Mouse (Mus musculus): ENCODE results near the gene Esr2. TPM values are rescaled to one million over a fixed set of nuclear protein-coding genes. Genes with fewer than 3 reads are reported as not detected.

Esr2 gene
- polyA plus RNA-seq, 1 experiment from 2014 or later = 0.26 TPM

- ATAC-seq (ENCODE audit: low FRiP score, low TSS enrichment) (no peak), DNase-seq (no peak)
- Histone ChIP-seq H3K4me2 (ENCODE audit: low read length) (no peak overlapping the region), H3K27me3 (ENCODE audit: control insufficient read depth, insufficient read depth, low read length) (no peaks in the 10 kb centered on the region), H3K9ac (replicated peaks; ENCODE audit: low read length) (no peak overlapping the region), H3K9me3 (ENCODE audit: control insufficient read depth, low read length) (no peaks in the 10 kb centered on the region), H3K4me3 (replicated peaks; ENCODE audit: low read depth, low read length) (no peak overlapping the region), H3K4me1 (ENCODE audit: control insufficient read depth, insufficient read depth, low read length) (peaks cover 12% of the 10 kb centered on the region), H3K36me3 (ENCODE audit: control insufficient read depth, insufficient read depth, low read length) (peaks cover 17% of the 10 kb centered on the region), H3K27ac (replicated peaks; ENCODE audit: low read depth, low read length) (no peak overlapping the region)
- 91% methylated on average over 9 of the region's 9 CpGs for WGBS
These were observed 92.0 kb downstream of the Esr2 start for GRCm38 (mm10) chr12:76085066-76085465.

- Histone ChIP-seq H3K27me3 (ENCODE audit: control insufficient read depth, insufficient read depth, low read length) (no peaks in the 10 kb centered on the region), H3K27ac (replicated peaks; ENCODE audit: low read depth, low read length) (peak overlapping the region; percentile 87), H3K9ac (replicated peaks; ENCODE audit: low read length) (peak overlapping the region; percentile 52), H3K4me3 (replicated peaks; ENCODE audit: low read depth, low read length) (peak overlapping the region; percentile 39), H3K9me3 (ENCODE audit: control insufficient read depth, low read length) (no peaks in the 10 kb centered on the region), H3K36me3 (ENCODE audit: control insufficient read depth, insufficient read depth, low read length) (0 out of 2 replicates have a peak, but pooled peaks cover under 1% of the 10 kb centered on the region), H3K4me1 (ENCODE audit: control insufficient read depth, insufficient read depth, low read length) (peaks cover 12% of the 10 kb centered on the region), H3K4me2 (ENCODE audit: low read length) (peak overlapping the region; percentile 51)
- ATAC-seq (ENCODE audit: low FRiP score, low TSS enrichment) = peak; percentile 86
- WGBS = 6% methylated on average over 22 of the region's 22 CpGs
- DNase-seq = peak; percentile 88
These were observed 95.4 kb downstream of the Esr2 start for GRCm38 (mm10) chr12:76081557-76082211.

- peak; percentile 46 for DNase-seq
- WGBS = 46% methylated on average over 14 of the region's 14 CpGs
These were observed 96.0 kb downstream of the Esr2 start for GRCm38 (mm10) chr12:76080876-76081556.

GRCm38 (mm10) chr12:76073981-76074380 lies 103.1 kb downstream of the Esr2 start:
- 23% methylated on average over 7 of the region's 7 CpGs for WGBS
- Histone ChIP-seq H3K9me3 (ENCODE audit: control insufficient read depth, low read length) (no peaks in the 10 kb centered on the region), H3K4me1 (ENCODE audit: control insufficient read depth, insufficient read depth, low read length) (peaks cover 9% of the 10 kb centered on the region; the same call in 1 of the 2 replicates), H3K9ac (replicated peaks; ENCODE audit: low read length) (no peak overlapping the region), H3K36me3 (ENCODE audit: control insufficient read depth, insufficient read depth, low read length) (peaks cover 14% of the 10 kb centered on the region), H3K27me3 (ENCODE audit: control insufficient read depth, insufficient read depth, low read length) (no peaks in the 10 kb centered on the region), H3K4me3 (replicated peaks; ENCODE audit: low read depth, low read length) (no peak overlapping the region), H3K27ac (replicated peaks; ENCODE audit: low read depth, low read length) (no peak overlapping the region), H3K4me2 (ENCODE audit: low read length) (no peak overlapping the region)
- no peak for DNase-seq
- no peak for ATAC-seq (ENCODE audit: low FRiP score, low TSS enrichment)

More at GRCm38 (mm10) chr12:76080876-76081556, 96.0 kb downstream of the Esr2 start:
- Histone ChIP-seq H3K4me2 (ENCODE audit: low read length) (peak overlapping the region; percentile 51), H3K4me3 (replicated peaks; ENCODE audit: low read depth, low read length) (peak overlapping the region; percentile 39), H3K27me3 (ENCODE audit: control insufficient read depth, insufficient read depth, low read length) (no peaks in the 10 kb centered on the region), H3K4me1 (ENCODE audit: control insufficient read depth, insufficient read depth, low read length) (peaks cover 9% of the 10 kb centered on the region), H3K27ac (replicated peaks; ENCODE audit: low read depth, low read length) (peak overlapping the region; percentile 87), H3K36me3 (ENCODE audit: control insufficient read depth, insufficient read depth, low read length) (peaks cover 3% of the 10 kb centered on the region; the same call in 1 of the 2 replicates), H3K9me3 (ENCODE audit: control insufficient read depth, low read length) (no peaks in the 10 kb centered on the region), H3K9ac (replicated peaks; ENCODE audit: low read length) (peak overlapping the region; percentile 52)
- ATAC-seq (ENCODE audit: low FRiP score, low TSS enrichment) = no peak

GRCm38 (mm10) chr12:76073066-76073826 lies 103.8 kb downstream of the Esr2 start:
- DNase-seq = peak; percentile 24
- no peak overlapping the region for H3K4me3 ChIP-seq (replicated peaks; ENCODE audit: low read depth, low read length)
- H3K27ac ChIP-seq (replicated peaks; ENCODE audit: low read depth, low read length) = no peak overlapping the region
- H3K4me1 ChIP-seq (ENCODE audit: control insufficient read depth, insufficient read depth, low read length) = peaks cover 9% of the 10 kb centered on the region; the same call in 1 of the 2 replicates
- H3K36me3 ChIP-seq (ENCODE audit: control insufficient read depth, insufficient read depth, low read length) = peaks cover 18% of the 10 kb centered on the region
- H3K9me3 ChIP-seq (ENCODE audit: control insufficient read depth, low read length) = no peaks in the 10 kb centered on the region
- ATAC-seq (ENCODE audit: low FRiP score, low TSS enrichment) = no peak
- no peaks in the 10 kb centered on the region for H3K27me3 ChIP-seq (ENCODE audit: control insufficient read depth, insufficient read depth, low read length)
- H3K4me2 ChIP-seq (ENCODE audit: low read length) = peak overlapping the region; percentile 22
- H3K9ac ChIP-seq (replicated peaks; ENCODE audit: low read length) = no peak overlapping the region
- 10% methylated on average over 13 of the region's 13 CpGs for WGBS

GRCm38 (mm10) chr12:76071935-76072849 lies 104.9 kb downstream of the Esr2 start:
- Histone ChIP-seq H3K9me3 (ENCODE audit: control insufficient read depth, low read length) (no peaks in the 10 kb centered on the region), H3K9ac (replicated peaks; ENCODE audit: low read length) (no peak overlapping the region; the same call in 1 of the 2 replicates), H3K4me2 (ENCODE audit: low read length) (peak overlapping the region; percentile 35), H3K36me3 (ENCODE audit: control insufficient read depth, insufficient read depth, low read length) (peaks cover 18% of the 10 kb centered on the region), H3K27ac (replicated peaks; ENCODE audit: low read depth, low read length) (no peak overlapping the region), H3K4me1 (ENCODE audit: control insufficient read depth, insufficient read depth, low read length) (peaks cover 9% of the 10 kb centered on the region; the same call in 1 of the 2 replicates), H3K4me3 (replicated peaks; ENCODE audit: low read depth, low read length) (no peak overlapping the region; the same call in 1 of the 2 replicates), H3K27me3 (ENCODE audit: control insufficient read depth, insufficient read depth, low read length) (no peaks in the 10 kb centered on the region)
- DNase-seq (peak; percentile 55), ATAC-seq (ENCODE audit: low FRiP score, low TSS enrichment) (no peak)
- WGBS = 8% methylated on average over 19 of the region's 19 CpGs

Measured in midbrain, embryonic 14.5 days (tissue).